ENCODE assay signal across 9 mouse cellular contexts in the genomic region with DNA sequence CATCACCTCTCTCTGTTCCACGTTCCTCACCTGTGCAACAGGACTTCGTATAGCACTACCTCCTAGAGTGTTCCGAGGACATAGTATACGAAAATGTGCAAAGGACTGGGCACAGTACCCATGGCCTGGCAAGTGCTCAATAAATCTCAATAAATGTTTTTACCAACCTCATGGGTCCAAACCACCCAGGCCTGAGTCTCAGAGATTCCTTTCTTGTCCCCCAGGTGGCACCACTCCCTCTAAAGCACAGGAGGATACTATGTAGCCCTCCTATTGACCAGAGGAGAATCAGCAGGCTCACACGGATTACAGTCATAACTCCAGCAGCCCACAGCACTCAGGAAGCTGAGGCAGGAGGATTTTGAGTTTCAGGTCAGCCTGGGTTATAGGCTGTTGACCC. TPM values are rescaled to one million over a fixed set of nuclear protein-coding genes. Genes with fewer than 3 reads are reported as not detected.
DNase-seq lines count a peak whose midpoint lies in the region; ATAC-seq and TF ChIP-seq lines count a peak whose summit lies in the region.
"Had no signal": no experiment of that assay in that cellular context is flagged by ENCODE, and none has a peak within 500 bp of the region (broad histone marks: within the 10 kb centered on the region; RNA-seq: fewer than 3 reads in every experiment).

No protein-coding gene starts in this region.

- TF ChIP-seq EP300 in heart, postnatal 0 days (IDR thresholded peaks at IDR 0.05; ENCODE audit: low read depth) = no peak

- TF ChIP-seq CTCF in heart, postnatal 0 days (IDR thresholded peaks at IDR 0.05; ENCODE audit: low read depth) = peak; percentile 46

- DNase-seq in heart, postnatal 0 days (ENCODE audit: low spot score) = no peak
- no peak for DNase-seq in heart, adult 9 months (ENCODE audit: low spot score in 2 of 2)
- DNase-seq in thymus, postnatal 25 days = peak; percentile 36
- DNase-seq in thymus, adult 18-20 months = no peak
- peak; percentile 31 to 33 for DNase-seq in cerebellum, postnatal 36 days
- no peak for DNase-seq in spleen, postnatal 14 days (ENCODE audit: low spot score in 2 of 2)
- DNase-seq in urinary bladder, postnatal 10 days (ENCODE audit: low spot score) = no peak

- ATAC-seq in heart, postnatal 0 days (ENCODE audit: insufficient read depth, low read depth) = no peak
- peak; percentile 66 for ATAC-seq in megakaryocyte-erythroid progenitor cell, adult 5-6 weeks (replicated peaks; ENCODE audit: low FRiP score, low TSS enrichment, poor library complexity, severe bottlenecking)

- H3K4me3 ChIP-seq in heart, postnatal 0 days (ENCODE audit: low read depth, low read length) = no peak overlapping the region
- H3K4me3 ChIP-seq: hindbrain, embryonic 15.5 days had no signal

- peaks cover 11% of the 10 kb centered on the region for H3K36me3 ChIP-seq in heart, postnatal 0 days (replicated peaks; ENCODE audit: control insufficient read depth, insufficient read depth, low read length)

- H3K4me1 ChIP-seq in heart, postnatal 0 days (ENCODE audit: control insufficient read depth, insufficient read depth) = no peaks in the 10 kb centered on the region
- H3K4me1 ChIP-seq: hindbrain, embryonic 15.5 days had no signal

- no peak overlapping the region for H3K27ac ChIP-seq in heart, postnatal 0 days (ENCODE audit: low read depth)
- H3K27ac ChIP-seq: hindbrain, embryonic 15.5 days had no signal

- H3K27me3 ChIP-seq in heart, postnatal 0 days (ENCODE audit: control insufficient read depth, insufficient read depth, low read length) = no peaks in the 10 kb centered on the region
- H3K27me3 ChIP-seq: hindbrain, embryonic 15.5 days had no signal

- 74% methylated on average over 5 of the region's 5 CpGs for whole genome bisulfite sequencing in heart, postnatal 0 days

- no peaks in the 10 kb centered on the region for H3K9me3 ChIP-seq in heart, postnatal 0 days (replicated peaks; ENCODE audit: control insufficient read depth, low read length)
- H3K9me3 ChIP-seq: hindbrain, embryonic 15.5 days had no signal

- no peak overlapping the region for H3K4me2 ChIP-seq in heart, postnatal 0 days (ENCODE audit: low read depth, low read length)
- H3K4me2 ChIP-seq: hindbrain, embryonic 15.5 days had no signal

- H3K9ac ChIP-seq in heart, postnatal 0 days (replicated peaks; ENCODE audit: low read depth, low read length) = no peak overlapping the region
- H3K9ac ChIP-seq: hindbrain, embryonic 15.5 days had no signal

RNA-seq across cellular contexts. Expression of a gene that starts 4.9 kb away (rescaled TPM):
- 75.6 and 80.7 TPM in 2 replicates for total RNA-seq in heart, postnatal 0 days (2014; rRNA removed; ENCODE audit: low replicate concordance)
- polyA plus RNA-seq in heart, postnatal 0 days (2015; fragmentation: Nextera tagmentation; extraction: Ambion mirVana) = 20.1 and 23.5 TPM in 2 replicates
- total RNA-seq in megakaryocyte-erythroid progenitor cell, adult 5-6 weeks (2014; fragmentation: Nextera tagmentation) = 79.5 and 118 TPM in 2 replicates
- total RNA-seq in megakaryocyte-erythroid progenitor cell, adult 5-6 weeks (2017) = 95.1 and 99.0 TPM in 2 replicates

RNA-seq across cellular contexts. Expression of a gene that starts 33.4 kb away (rescaled TPM):
- total RNA-seq in heart, postnatal 0 days (2014; rRNA removed; ENCODE audit: low replicate concordance) = not detected in 2 replicates
- not detected in 2 replicates for polyA plus RNA-seq in heart, postnatal 0 days (2015; fragmentation: Nextera tagmentation; extraction: Ambion mirVana)
- total RNA-seq in megakaryocyte-erythroid progenitor cell, adult 5-6 weeks (2014; fragmentation: Nextera tagmentation) = not detected in 2 replicates
- total RNA-seq in megakaryocyte-erythroid progenitor cell, adult 5-6 weeks (2017) = not detected in 2 replicates

RNA-seq across cellular contexts. Expression of a gene that starts 33.5 kb away (rescaled TPM):
- 1.1 and 4.4 TPM in 2 replicates for total RNA-seq in heart, postnatal 0 days (2014; rRNA removed; ENCODE audit: low replicate concordance)
- 0.40 and 0.54 TPM in 2 replicates for polyA plus RNA-seq in heart, postnatal 0 days (2015; fragmentation: Nextera tagmentation; extraction: Ambion mirVana)
- total RNA-seq in megakaryocyte-erythroid progenitor cell, adult 5-6 weeks (2014; fragmentation: Nextera tagmentation) = 5.1 and 7.1 TPM in 2 replicates
- 0.30 and 1.1 TPM in 2 replicates for total RNA-seq in megakaryocyte-erythroid progenitor cell, adult 5-6 weeks (2017)

RNA-seq across cellular contexts. Expression of a gene that starts 43.1 kb away (rescaled TPM):
- 29.4 and 97.5 TPM in 2 replicates for total RNA-seq in heart, postnatal 0 days (2014; rRNA removed; ENCODE audit: low replicate concordance)
- 40.0 and 42.7 TPM in 2 replicates for polyA plus RNA-seq in heart, postnatal 0 days (2015; fragmentation: Nextera tagmentation; extraction: Ambion mirVana)
- total RNA-seq in megakaryocyte-erythroid progenitor cell, adult 5-6 weeks (2014; fragmentation: Nextera tagmentation) = 17.3 and 18.1 TPM in 2 replicates
- total RNA-seq in megakaryocyte-erythroid progenitor cell, adult 5-6 weeks (2017) = 9.1 and 12.4 TPM in 2 replicates

Comparison
In these comparisons a context has a peak if more than half of its experiments do, and no peak if none do; other contexts are left out.
1. DNase-seq: peak in thymus, postnatal 25 days (single experiment) and cerebellum, postnatal 36 days (2 of 2); none in heart, postnatal 0 days (single experiment), heart, adult 9 months (0 of 2), thymus, adult 18-20 months (0 of 2), spleen, postnatal 14 days (0 of 2) and urinary bladder, postnatal 10 days (single experiment).